Mouse (Mus musculus) neutrophil, adult 65 days (primary cell): ENCODE measurements around the gene Lrrc45. TPM values are rescaled to one million over a fixed set of nuclear protein-coding genes. Genes with fewer than 3 reads are reported as not detected.

Experiments used
- total RNA-seq: library from RNA; stranded (reverse); gene quantifications from 2 replicates; pipeline ENCODE4 v1.2.4, GENCODE M21; 2023

The Lrrc45 gene
- total RNA-seq: 9.1 and 10.4 TPM in 2 replicates

DNA sequence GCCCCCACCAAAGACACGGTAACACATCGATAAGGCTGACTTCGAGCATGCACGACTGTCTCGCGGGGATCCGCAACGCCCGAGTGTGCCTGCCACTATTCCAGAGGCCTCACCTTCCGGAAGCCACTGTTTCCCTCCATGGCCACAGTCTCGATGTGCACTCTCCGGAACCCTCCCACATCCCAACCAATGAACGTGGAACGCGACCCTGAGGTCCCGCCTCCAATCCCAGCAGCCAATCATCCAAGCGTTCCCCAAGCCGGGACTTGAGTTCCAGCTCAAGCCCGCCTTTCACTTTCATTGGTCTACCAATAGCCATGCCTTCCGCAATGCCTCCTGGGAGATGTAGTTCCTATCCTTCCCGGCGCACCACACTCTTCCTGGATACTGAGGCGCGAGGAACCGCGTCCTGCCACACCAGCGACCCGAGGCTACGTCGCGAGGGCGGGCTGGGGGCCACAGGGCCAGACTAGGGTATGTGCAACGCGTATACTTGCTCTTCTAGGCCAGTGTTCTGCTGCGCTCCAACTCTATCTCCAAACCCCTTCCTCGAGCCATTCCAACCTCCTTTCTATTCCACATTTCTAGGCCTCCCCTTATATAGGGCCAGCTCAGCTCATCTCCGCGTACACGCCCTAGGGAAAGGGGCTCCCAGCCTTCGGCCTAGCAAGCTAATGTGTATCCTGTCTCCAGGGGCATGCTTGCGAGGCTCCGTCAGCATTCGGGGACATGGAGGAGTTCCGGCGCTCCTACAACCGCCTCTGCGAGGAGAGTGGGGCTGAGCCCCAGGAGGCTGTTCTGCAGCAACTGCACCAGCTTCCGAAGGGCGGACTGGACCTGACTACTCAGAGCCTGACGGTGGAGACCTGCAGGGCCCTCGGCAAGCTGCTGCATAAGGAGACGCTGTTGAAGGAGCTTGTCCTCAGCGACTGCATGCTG, at the start of gene Lrrc45, which contains the start of gene Cenpx:
Gene Lrrc45, plus strand, starts transcription at position 346 of the 939 bp plus-strand sequence.
Gene Cenpx, minus strand, starts transcription at position 159 of the 939 bp plus-strand sequence.

DNA sequence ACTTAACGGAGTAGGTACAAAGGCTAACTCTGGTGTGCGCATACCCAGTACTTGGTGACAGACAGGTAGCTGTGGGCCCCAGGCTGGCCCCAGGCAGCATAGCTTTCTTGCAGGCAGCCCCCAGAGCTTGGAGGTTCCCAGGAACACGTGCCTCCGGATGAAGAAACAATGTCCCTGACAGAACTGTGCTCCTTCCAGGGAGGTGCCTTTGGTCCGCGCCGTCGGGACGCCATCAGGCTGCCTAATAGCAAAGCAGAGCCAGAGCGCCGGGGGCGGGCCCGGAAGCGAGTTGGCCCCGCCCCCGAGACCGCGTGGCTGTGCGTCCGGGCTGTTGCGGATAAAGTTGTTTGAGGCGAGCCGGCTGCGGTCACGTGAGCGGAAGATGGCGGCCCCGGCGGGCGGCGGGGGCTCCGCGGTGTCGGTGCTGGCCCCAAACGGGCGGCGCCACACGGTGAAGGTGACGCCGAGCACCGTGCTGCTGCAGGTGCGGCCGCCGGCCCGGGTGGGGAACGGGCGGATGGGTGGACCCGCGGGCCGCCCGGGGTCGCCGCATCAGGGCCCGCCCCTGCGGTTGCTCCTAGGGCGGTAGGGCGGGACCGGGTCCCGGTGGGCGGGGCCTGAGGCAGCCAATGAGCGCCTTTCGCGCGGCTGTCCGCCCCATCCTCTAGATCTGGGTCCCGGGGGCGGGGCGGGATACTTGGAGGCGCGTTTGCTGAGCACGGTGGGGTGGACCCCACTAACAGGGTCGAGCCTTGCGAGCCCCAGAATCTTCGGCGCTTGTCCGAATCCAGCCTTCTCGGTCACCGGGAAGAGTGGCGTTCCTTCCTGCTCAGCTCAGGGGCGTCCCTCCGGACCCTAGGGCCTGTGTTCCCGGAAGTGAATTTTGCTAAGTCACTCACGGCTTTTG, 40.8 kb upstream of the Lrrc45 start, which contains the start of gene Aspscr1:
Gene Aspscr1, plus strand, starts transcription at position 287 of the 907 bp plus-strand sequence.

GRCm38 (mm10) chr11:120721124-120722066, 7.7 kb downstream of the Lrrc45 start, which contains the start of gene Rac3:
Rac3 (plus strand) TSS chr11:120721470.

GRCm38 (mm10) chr11:120727169-120727527, 13.4 kb downstream of the Lrrc45 start, which contains the start of gene Dcxr:
Dcxr (minus strand) TSS chr11:120727281.

GRCm38 (mm10) chr11:120731858-120732680, 18.3 kb downstream of the Lrrc45 start, which contains the start of gene Cbr2:
Cbr2 (minus strand) TSS chr11:120732114.

DNA sequence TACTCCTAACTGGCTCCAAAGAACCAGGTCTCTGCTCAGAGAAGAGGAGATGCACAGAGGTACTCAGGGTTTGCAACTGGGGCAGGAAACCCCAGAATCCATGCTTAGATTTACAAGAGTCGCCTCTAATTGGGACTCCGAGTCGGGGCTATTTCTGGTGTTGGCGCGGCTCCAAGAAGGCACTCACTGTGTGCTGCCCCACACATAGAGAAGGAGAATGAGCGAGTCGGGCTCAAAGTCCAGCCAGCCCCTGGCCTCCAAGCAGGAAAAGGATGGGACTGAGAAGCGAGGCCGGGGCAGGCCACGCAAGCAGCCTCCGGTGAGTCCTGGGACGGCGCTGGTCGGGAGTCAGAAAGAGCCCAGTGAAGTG, 48.9 kb downstream of the Lrrc45 start, which contains the start of gene Hmga1b:
Gene Hmga1b, plus strand, starts transcription at position 123 of the 370 bp plus-strand sequence.

Other genes starting within 250 kb of the Lrrc45 start
- gene Arl16, start 246.3 kb upstream of the Lrrc45 start, total RNA-seq: 5.6 and 7.2 TPM in 2 replicates
- gene Mrpl12, start 229.3 kb upstream of the Lrrc45 start, total RNA-seq: 12.8 and 16.8 TPM in 2 replicates
- 11.2 and 13.4 TPM in 2 replicates for gene Slc25a10, start 222.1 kb upstream of the Lrrc45 start, total RNA-seq
- not detected in 2 replicates for gene Gcgr, start 183.2 kb upstream of the Lrrc45 start, total RNA-seq
- gene Mcrip1, start 164.2 kb upstream of the Lrrc45 start, total RNA-seq: 28.8 and 31.9 TPM in 2 replicates
- gene Ppp1r27, start 162.8 kb upstream of the Lrrc45 start, total RNA-seq: not detected in 2 replicates
- gene P4hb, start 140.7 kb upstream of the Lrrc45 start, total RNA-seq: 245 and 272 TPM in 2 replicates
- 428 and 459 TPM in 2 replicates for gene Arhgdia, start 132.3 kb upstream of the Lrrc45 start, total RNA-seq
- 116 and 122 TPM in 2 replicates for gene Alyref, start 115.6 kb upstream of the Lrrc45 start, total RNA-seq
- gene Anapc11, start 115.5 kb upstream of the Lrrc45 start, total RNA-seq: 36.8 and 40.0 TPM in 2 replicates
- 1.5 TPM in 1 of 2 replicates, not detected in the other for gene Npb, start 105.4 kb upstream of the Lrrc45 start, total RNA-seq
- gene Pcyt2, start 96.0 kb upstream of the Lrrc45 start, total RNA-seq: 28.9 and 43.8 TPM in 2 replicates
- 114 and 133 TPM in 2 replicates for gene Sirt7, start 88.7 kb upstream of the Lrrc45 start, total RNA-seq
- 122 and 149 TPM in 2 replicates for gene Mafg, start 80.3 kb upstream of the Lrrc45 start, total RNA-seq
- gene Pycr1, start 70.2 kb upstream of the Lrrc45 start, total RNA-seq: 1.4 and 1.5 TPM in 2 replicates
- gene Myadml2, start 65.8 kb upstream of the Lrrc45 start, total RNA-seq: not detected in 2 replicates
- not detected in 2 replicates for gene Notum, start 52.8 kb upstream of the Lrrc45 start, total RNA-seq
- gene Aspscr1, start 41.0 kb upstream of the Lrrc45 start, total RNA-seq: 82.0 and 103 TPM in 2 replicates
- 30.2 and 33.5 TPM in 2 replicates for gene Cenpx, start 187 bp upstream of the Lrrc45 start, total RNA-seq
- 0.88 and 1.2 TPM in 2 replicates for gene Rac3, start 7.5 kb downstream of the Lrrc45 start, total RNA-seq
- 5.6 and 6.1 TPM in 2 replicates for gene Dcxr, start 13.4 kb downstream of the Lrrc45 start, total RNA-seq
- gene Cbr2, start 18.2 kb downstream of the Lrrc45 start, total RNA-seq: 2.3 and 2.9 TPM in 2 replicates
- 36.2 and 41.5 TPM in 2 replicates for gene Hmga1b, start 48.9 kb downstream of the Lrrc45 start, total RNA-seq
- 12.0 and 12.2 TPM in 2 replicates for gene Rfng, start 70.3 kb downstream of the Lrrc45 start, total RNA-seq
- 34.8 and 43.3 TPM in 2 replicates for gene Gps1, start 70.3 kb downstream of the Lrrc45 start, total RNA-seq
- gene Dus1l, start 82.5 kb downstream of the Lrrc45 start, total RNA-seq: 23.4 and 32.1 TPM in 2 replicates
- 18.5 and 25.7 TPM in 2 replicates for gene Fasn, start 110.6 kb downstream of the Lrrc45 start, total RNA-seq
- gene Ccdc57, start 218.9 kb downstream of the Lrrc45 start, total RNA-seq: 3.4 and 4.2 TPM in 2 replicates
- gene Slc16a3, start 234.6 kb downstream of the Lrrc45 start, total RNA-seq: 470 and 646 TPM in 2 replicates